Mouse (Mus musculus) neural tube, embryonic 13.5 days (tissue): Measurements from ENCODE around the gene Arl4a. TPM values are rescaled to one million over a fixed set of nuclear protein-coding genes. Genes with fewer than 3 reads are reported as not detected.

ENCODE experiments used
- ATAC-seq: fragments of 200-750 bp; cut with Nextera tagmentation; 2 replicates; pipeline ENCODE4 v1.8.0; 2017; ENCODE audit warnings: low read depth, mild to moderate bottlenecking, moderate TSS enrichment, moderate library complexity
- H3K27ac ChIP-seq: fragments of 300-500 bp; sonication (generic); replicated peaks from 2 replicates; pipeline ENCODE4 v1.5.1; 2015; ENCODE audit warnings: moderate library complexity, mild to moderate bottlenecking, inconsistent platforms
- H3K27me3 ChIP-seq: fragments of 300-500 bp; sonication (generic); 2 replicates; pipeline ENCODE4 v1.6.1; 2015; ENCODE audit warnings: mild to moderate bottlenecking, inconsistent platforms
- H3K36me3 ChIP-seq: fragments of 300-500 bp; sonication (generic); 2 replicates; pipeline ENCODE4 v1.6.1; 2015; ENCODE audit warnings: mild to moderate bottlenecking, inconsistent platforms
- H3K4me1 ChIP-seq: fragments of 300-500 bp; sonication (generic); replicated peaks from 2 replicates; pipeline ENCODE4 v1.6.1; 2015; ENCODE audit warnings: inconsistent platforms
- H3K4me2 ChIP-seq: fragments of 300-500 bp; sonication (generic); 2 replicates; pipeline ENCODE4 v1.6.1; 2015; ENCODE audit warnings: inconsistent platforms, mild to moderate bottlenecking, moderate library complexity
- H3K4me3 ChIP-seq: fragments of 300-500 bp; sonication (generic); 2 replicates; pipeline ENCODE4 v1.5.1; 2015; ENCODE audit warnings: mild to moderate bottlenecking, inconsistent platforms
- H3K9ac ChIP-seq: fragments of 300-500 bp; sonication (generic); 2 replicates; pipeline ENCODE4 v1.6.1; 2015; ENCODE audit warnings: moderate library complexity, mild to moderate bottlenecking, inconsistent platforms
- H3K9me3 ChIP-seq: fragments of 300-500 bp; sonication (generic); 2 replicates; pipeline ENCODE4 v1.6.1; 2016; ENCODE audit warnings: inconsistent platforms
- WGBS: fragments of 180-500 bp; shearing (Covaris S2); methylation state at CpG from one replicate; pipeline ENCODE4 v1.1.7; 2015; 5-methylcytosine and 5-hydroxymethylcytosine counted together
- polyA plus RNA-seq: library from polyadenylated mRNA; unstranded; fragments of >200 nt; fragmentation: Nextera tagmentation; extraction: Ambion mirVana; gene quantifications from 2 replicates; pipeline ENCODE4 v1.2.1, GENCODE M21; 2015

Arl4a gene
- polyA plus RNA-seq, 1 experiment from 2014 or later, result 155 TPM

DNA sequence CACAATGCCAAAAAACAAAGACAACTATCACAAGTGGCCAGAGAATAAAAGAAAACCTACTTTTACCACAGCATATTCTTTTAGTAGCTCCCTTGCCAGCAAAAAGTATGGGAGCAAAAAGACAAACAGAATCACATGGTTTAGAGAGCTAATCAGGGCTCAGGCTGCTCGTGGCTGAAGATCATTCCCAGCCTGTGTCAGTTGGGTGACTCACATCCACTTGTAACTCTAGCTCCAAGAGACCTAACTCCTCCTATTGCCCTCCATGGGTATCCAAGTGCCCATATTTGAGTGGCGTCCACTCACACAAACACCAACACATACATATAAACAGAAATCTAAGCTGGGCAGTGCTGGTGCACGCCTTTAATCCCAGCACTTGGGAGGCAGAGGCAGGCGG, 8.6 kb downstream of the Arl4a start:
- peaks cover 18% of the 10 kb centered on the region for H3K36me3 ChIP-seq
- no peaks in the 10 kb centered on the region for H3K9me3 ChIP-seq
- H3K9ac ChIP-seq, result no peak overlapping the region
- no peaks in the 10 kb centered on the region for H3K27me3 ChIP-seq
- no peak overlapping the region for H3K27ac ChIP-seq
- H3K4me2 ChIP-seq, result no peak overlapping the region
- no peak for ATAC-seq
- no peak overlapping the region for H3K4me3 ChIP-seq
- H3K4me1 ChIP-seq, result peaks cover 3% of the 10 kb centered on the region
- WGBS, result 90% methylated on average over 4 of the region's 4 CpGs

DNA sequence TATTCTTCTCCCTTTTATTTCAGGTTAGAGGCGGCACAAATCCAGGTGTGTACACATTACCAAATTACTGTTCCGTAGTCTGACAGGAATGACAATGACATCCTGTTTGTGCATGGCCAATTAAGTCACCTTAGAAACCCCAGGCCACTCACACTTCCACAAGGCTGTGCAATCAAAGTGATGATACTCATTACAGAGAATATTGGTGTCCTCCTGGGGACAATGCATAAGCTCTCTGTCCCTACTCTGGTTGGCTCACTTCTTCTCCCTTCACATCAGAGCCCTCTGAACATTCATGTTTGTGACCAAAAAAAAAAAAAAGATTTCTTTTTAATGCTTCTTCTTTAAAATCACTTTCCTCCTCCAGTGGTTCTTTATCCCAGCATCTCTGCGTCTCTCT, 10.0 kb downstream of the Arl4a start:
- no peak overlapping the region for H3K27ac ChIP-seq
- no peaks in the 10 kb centered on the region for H3K27me3 ChIP-seq
- H3K9ac ChIP-seq, result no peak overlapping the region
- no peaks in the 10 kb centered on the region for H3K9me3 ChIP-seq
- no peak overlapping the region for H3K4me2 ChIP-seq
- no peak for ATAC-seq
- no peak overlapping the region for H3K4me3 ChIP-seq
- H3K36me3 ChIP-seq, result peaks cover 18% of the 10 kb centered on the region
- 89% methylated on average over 3 of the region's 3 CpGs for WGBS
- H3K4me1 ChIP-seq, result no peaks in the 10 kb centered on the region

GRCm38 (mm10) chr12:40027444-40027843, 10.4 kb downstream of the Arl4a start:
- Histone ChIP-seq H3K27ac (no peak overlapping the region), H3K4me1 (no peaks in the 10 kb centered on the region), H3K9me3 (no peaks in the 10 kb centered on the region), H3K9ac (no peak overlapping the region), H3K4me3 (no peak overlapping the region), H3K4me2 (no peak overlapping the region), H3K27me3 (no peaks in the 10 kb centered on the region), H3K36me3 (peaks cover 15% of the 10 kb centered on the region)
- WGBS, result 87% methylated on average over 3 of the region's 3 CpGs
- ATAC-seq, result no peak

DNA sequence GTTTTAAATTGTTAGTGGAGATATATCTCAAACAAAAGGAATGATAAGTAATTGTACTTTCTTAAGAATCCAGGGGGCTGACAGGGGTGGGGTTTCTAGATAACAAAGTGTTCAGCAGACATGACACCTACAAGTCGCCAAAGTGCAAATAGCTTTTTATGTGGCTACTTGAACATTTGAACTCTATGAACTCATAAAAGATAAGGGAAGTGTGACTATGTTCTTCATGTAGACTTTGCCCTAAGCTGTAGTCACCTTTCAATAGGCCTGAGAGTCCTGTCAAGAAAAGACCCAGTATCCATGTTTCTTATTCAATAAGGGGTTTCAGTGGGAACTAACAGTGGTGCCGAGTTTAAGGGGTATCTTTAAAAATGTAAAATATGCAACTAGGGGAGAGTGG, 13.9 kb downstream of the Arl4a start:
- no peaks in the 10 kb centered on the region for H3K36me3 ChIP-seq
- H3K4me1 ChIP-seq, result no peaks in the 10 kb centered on the region
- no peak overlapping the region for H3K27ac ChIP-seq
- no peak overlapping the region for H3K4me2 ChIP-seq
- no peaks in the 10 kb centered on the region for H3K27me3 ChIP-seq
- no peak for ATAC-seq
- H3K4me3 ChIP-seq, result no peak overlapping the region
- H3K9me3 ChIP-seq, result no peaks in the 10 kb centered on the region
- WGBS, result 88% methylated on average over 2 of the region's 2 CpGs
- no peak overlapping the region for H3K9ac ChIP-seq

- Histone ChIP-seq H3K36me3 (no peaks in the 10 kb centered on the region), H3K9ac (no peak overlapping the region), H3K4me1 (peaks cover under 1% of the 10 kb centered on the region; the same call in 1 of the 2 replicates), H3K27me3 (no peaks in the 10 kb centered on the region), H3K27ac (no peak overlapping the region), H3K4me3 (no peak overlapping the region), H3K9me3 (no peaks in the 10 kb centered on the region), H3K4me2 (no peak overlapping the region)
- WGBS, result 76% methylated on average over 3 of the region's 3 CpGs
- ATAC-seq, result no peak
These were observed 14.7 kb downstream of the Arl4a start for GRCm38 (mm10) chr12:40023014-40023642.

DNA sequence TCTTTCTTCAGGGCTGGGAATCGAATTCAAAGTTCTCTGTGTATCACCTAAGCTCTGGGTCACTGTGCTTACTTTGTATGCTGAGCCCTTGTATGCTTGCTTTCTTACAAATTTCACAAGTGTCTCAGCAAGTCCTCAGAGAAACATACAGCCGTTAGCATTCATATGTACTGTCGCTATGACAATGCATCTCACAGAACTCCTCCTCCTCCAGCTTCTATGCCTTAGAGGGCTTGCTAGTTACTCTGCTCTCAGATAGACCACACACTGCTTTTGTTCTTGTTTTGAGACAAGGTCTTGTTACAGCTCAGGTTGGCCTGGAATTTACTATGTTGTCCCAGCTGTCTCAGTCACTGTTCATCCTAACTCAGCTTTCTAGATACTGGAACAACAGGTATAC, 15.5 kb downstream of the Arl4a start:
- Histone ChIP-seq H3K9ac (no peak overlapping the region), H3K27me3 (no peaks in the 10 kb centered on the region), H3K36me3 (no peaks in the 10 kb centered on the region), H3K4me2 (no peak overlapping the region), H3K4me1 (peaks cover 4% of the 10 kb centered on the region; the same call in 1 of the 2 replicates), H3K9me3 (no peaks in the 10 kb centered on the region), H3K27ac (no peak overlapping the region), H3K4me3 (no peak overlapping the region)
- 76% methylated on average over 3 of the region's 3 CpGs for WGBS
- ATAC-seq, result no peak

DNA sequence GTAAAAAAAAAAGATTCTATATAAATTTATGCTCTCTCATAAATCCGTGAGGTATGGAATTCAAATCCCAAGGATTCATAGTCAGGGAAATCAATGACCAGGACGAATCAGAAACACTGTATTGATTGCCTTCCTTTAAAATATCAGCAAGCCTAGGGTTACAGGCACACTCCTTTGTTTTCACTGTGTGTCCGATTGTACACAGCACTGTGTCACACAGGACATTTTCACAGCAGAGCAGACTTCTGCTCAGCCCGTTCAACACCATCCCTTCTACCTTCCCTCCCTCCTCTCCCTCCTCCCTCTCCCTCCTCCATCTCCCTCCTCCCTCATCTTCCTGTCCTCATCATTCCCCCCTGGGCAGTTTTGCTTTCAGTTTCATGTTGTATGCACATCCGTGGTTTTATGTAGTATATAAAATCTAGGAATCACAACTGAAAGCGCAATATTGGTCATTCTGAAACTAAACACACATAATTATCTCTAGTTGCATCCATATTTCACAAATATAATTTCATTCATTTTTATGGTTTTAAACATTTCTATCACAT, 19.8 kb downstream of the Arl4a start:
- H3K4me2 ChIP-seq, result no peak overlapping the region
- 0 out of 2 replicates have a peak, but pooled peaks have one; percentile 17 for ATAC-seq
- no peak overlapping the region for H3K4me3 ChIP-seq
- no peak overlapping the region for H3K9ac ChIP-seq
- H3K27me3 ChIP-seq, result no peaks in the 10 kb centered on the region
- H3K27ac ChIP-seq, result no peak overlapping the region
- 61% methylated on average over 6 of the region's 6 CpGs for WGBS
- H3K36me3 ChIP-seq, result no peaks in the 10 kb centered on the region
- peaks cover 21% of the 10 kb centered on the region for H3K4me1 ChIP-seq
- H3K9me3 ChIP-seq, result no peaks in the 10 kb centered on the region

GRCm38 (mm10) chr12:40016648-40017460, 21.0 kb downstream of the Arl4a start:
- Histone ChIP-seq H3K4me2 (peak overlapping the region; percentile 61), H3K4me3 (peak overlapping the region; percentile 34), H3K27me3 (no peaks in the 10 kb centered on the region), H3K9me3 (no peaks in the 10 kb centered on the region), H3K9ac (peak overlapping the region; percentile 67), H3K27ac (peak overlapping the region; percentile 49), H3K4me1 (peaks cover 21% of the 10 kb centered on the region), H3K36me3 (no peaks in the 10 kb centered on the region)
- peak; percentile 77 for ATAC-seq
- WGBS, result 11% methylated on average over 19 of the region's 19 CpGs

- no peak overlapping the region for H3K9ac ChIP-seq
- H3K27ac ChIP-seq, result peak overlapping the region; percentile 49; the same call in 1 of the 2 replicates
- H3K9me3 ChIP-seq, result no peaks in the 10 kb centered on the region
- no peak overlapping the region for H3K4me2 ChIP-seq
- H3K4me1 ChIP-seq, result peaks cover 21% of the 10 kb centered on the region
- 56% methylated on average over 9 of the region's 9 CpGs for WGBS
- peak; percentile 40; the same call in 1 of the 2 replicates for ATAC-seq
- H3K27me3 ChIP-seq, result no peaks in the 10 kb centered on the region
- H3K36me3 ChIP-seq, result no peaks in the 10 kb centered on the region
- no peak overlapping the region for H3K4me3 ChIP-seq
These were observed 21.8 kb downstream of the Arl4a start for GRCm38 (mm10) chr12:40016068-40016467.

- Histone ChIP-seq H3K4me1 (no peaks in the 10 kb centered on the region), H3K36me3 (no peaks in the 10 kb centered on the region), H3K4me2 (no peak overlapping the region), H3K4me3 (no peak overlapping the region), H3K27ac (no peak overlapping the region), H3K9me3 (no peaks in the 10 kb centered on the region), H3K9ac (no peak overlapping the region), H3K27me3 (no peaks in the 10 kb centered on the region)
- WGBS, result 63% methylated on average over 2 of the region's 2 CpGs
- no peak for ATAC-seq
These were observed 28.0 kb downstream of the Arl4a start for GRCm38 (mm10) chr12:40009866-40010265.

DNA sequence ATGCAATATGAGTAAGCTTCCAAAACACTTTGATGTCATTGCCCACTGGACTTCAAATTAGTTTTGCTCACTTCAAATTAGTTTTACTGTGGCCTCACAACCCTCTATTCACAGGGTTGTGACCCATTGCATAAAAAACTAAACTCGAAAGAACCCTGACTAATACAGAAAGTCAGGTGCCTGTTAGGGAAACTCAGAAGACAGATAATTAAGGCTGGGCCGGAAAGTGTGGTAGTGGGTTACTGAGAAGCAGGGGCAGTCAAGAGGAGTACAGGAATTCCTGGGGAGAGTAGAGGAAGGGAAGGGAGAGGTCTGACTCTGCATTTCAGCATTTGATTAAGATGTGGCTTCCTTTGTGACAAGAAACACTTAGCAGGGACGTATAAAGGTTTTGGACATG, 29.4 kb downstream of the Arl4a start:
- 71% methylated on average over 3 of the region's 3 CpGs for WGBS
- Histone ChIP-seq H3K4me3 (no peak overlapping the region), H3K27me3 (no peaks in the 10 kb centered on the region), H3K9me3 (no peaks in the 10 kb centered on the region), H3K9ac (no peak overlapping the region), H3K27ac (no peak overlapping the region), H3K4me2 (no peak overlapping the region), H3K4me1 (no peaks in the 10 kb centered on the region), H3K36me3 (no peaks in the 10 kb centered on the region)
- ATAC-seq, result no peak

- Histone ChIP-seq H3K4me1 (no peaks in the 10 kb centered on the region), H3K36me3 (no peaks in the 10 kb centered on the region), H3K4me3 (no peak overlapping the region), H3K4me2 (no peak overlapping the region), H3K9me3 (no peaks in the 10 kb centered on the region), H3K27ac (no peak overlapping the region), H3K9ac (no peak overlapping the region), H3K27me3 (no peaks in the 10 kb centered on the region)
- WGBS, result 70% methylated on average over 2 of the region's 2 CpGs
- no peak for ATAC-seq
These were observed 33.1 kb downstream of the Arl4a start for GRCm38 (mm10) chr12:40004766-40005165.
